Mouse (Mus musculus) lung, postnatal 0 days (tissue): Measurements from ENCODE around the gene Dgki.

Experiments used
- CTCF ChIP-seq: IDR thresholded peaks from 2 replicates; pipeline ENCODE4 v1.5.1; 2016; ENCODE audit warnings: antibody characterized with exemption, mild to moderate bottlenecking
- EP300 ChIP-seq: IDR thresholded peaks from 2 replicates; pipeline ENCODE4 v1.6.1; 2016; ENCODE audit warnings: antibody characterized with exemption, mild to moderate bottlenecking, control low read depth

GRCm38 (mm10) chr6:37244074-37244473, 55.9 kb downstream of the Dgki start:
- TF ChIP-seq CTCF: no peak
- TF ChIP-seq EP300: no peak
